Comparison of ENCODE assay signal across 8 mouse cellular contexts in the genomic region with DNA sequence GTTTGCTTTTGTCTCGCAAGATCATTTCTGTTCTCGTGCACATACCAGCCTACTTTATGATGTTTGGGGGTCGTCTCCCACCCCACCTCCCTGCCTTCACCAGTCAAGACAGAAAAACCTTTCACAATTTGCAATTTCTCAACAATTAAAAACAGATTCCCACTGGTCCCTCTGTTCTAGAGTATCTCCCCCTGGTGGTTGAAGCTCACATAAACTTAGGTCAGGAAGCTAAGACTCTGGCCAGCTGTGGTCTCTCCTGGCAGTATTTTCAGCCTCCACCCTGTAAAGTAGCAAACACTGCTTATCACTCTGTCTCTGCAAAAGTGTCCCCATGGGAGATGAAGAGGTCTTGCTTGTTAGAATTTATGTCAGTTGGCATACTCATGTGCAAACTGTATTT. TPM values are rescaled to one million over a fixed set of nuclear protein-coding genes. Genes with fewer than 3 reads are reported as not detected.
A peak's percentile ranks its signal among the peaks of the same experiment; 100 is the strongest.
DNase-seq lines count a peak whose midpoint lies in the region.

No protein-coding gene starts in this region.

- H3K36me3 ChIP-seq in splenic B cell, adult 2 months (ENCODE audit: control insufficient read depth, insufficient read depth, low read length, poor library complexity, severe bottlenecking): peaks cover 2% of the 10 kb centered on the region; the same call in 1 of the 2 replicates

- peak; percentile 26 for DNase-seq in gastrocnemius, postnatal 10 days
- no peak for DNase-seq in gastrocnemius, postnatal 36 days
- peak; percentile 29 for DNase-seq in CD4-positive helper T cell, adult 2 months (ENCODE audit: low read depth, low spot score)
- DNase-seq in embryo, embryonic 10.5 days (ENCODE audit: low spot score): peak; percentile 74
- DNase-seq in kidney, adult 9 months: peak; percentile 56
- DNase-seq in splenic B cell, adult 2 months (ENCODE audit: low read depth, low spot score): peak; percentile 40
- no peak for DNase-seq in left cerebral cortex, postnatal 14 days (ENCODE audit: low spot score in 2 of 2)
- DNase-seq in ovary, adult 18-20 months (ENCODE audit: low spot score): no peak

- H3K27me3 ChIP-seq in splenic B cell, adult 2 months (ENCODE audit: control insufficient read depth, insufficient read depth, low read length, poor library complexity, severe bottlenecking): no peaks in the 10 kb centered on the region

- intact Hi-C loops in gastrocnemius, postnatal 36 days (cut with DNase I): loop anchor here (5.0 kb wide), 1 partner anchor 33 kb away; no protein-coding TSS in a partner anchor
- intact Hi-C loops in left cerebral cortex, postnatal 14 days (cut with DNase I): no loop called here

RNA-seq across cellular contexts. Expression of a gene that starts 32.8 kb away (rescaled TPM):
- total RNA-seq in gastrocnemius, postnatal 10 days (2021): not detected
- total RNA-seq in gastrocnemius, postnatal 36 days (2021): not detected
- total RNA-seq in left cerebral cortex, postnatal 14 days (2021): under 1 TPM; 0.81 to 0.91 TPM

RNA-seq across cellular contexts. Expression of a gene that starts 37.2 kb away (rescaled TPM):
- total RNA-seq in gastrocnemius, postnatal 10 days (2021): 1 to 10 TPM; 6.1 to 6.5 TPM
- 1 to 10 TPM; 1.0 to 1.2 TPM for total RNA-seq in gastrocnemius, postnatal 36 days (2021)
- total RNA-seq in left cerebral cortex, postnatal 14 days (2021): 1 to 10 TPM; 6.8 to 7.3 TPM

Comparison
In these comparisons a context has a peak if more than half of its experiments do, and no peak if none do; other contexts are left out.
1. DNase-seq: peak in gastrocnemius, postnatal 10 days (single experiment), CD4-positive helper T cell, adult 2 months (single experiment), embryo, embryonic 10.5 days (single experiment), kidney, adult 9 months (single experiment) and splenic B cell, adult 2 months (single experiment); none in gastrocnemius, postnatal 36 days (0 of 2), left cerebral cortex, postnatal 14 days (0 of 2) and ovary, adult 18-20 months (single experiment).